Mouse (Mus musculus): ENCODE results near the gene Nup107.

DNA sequence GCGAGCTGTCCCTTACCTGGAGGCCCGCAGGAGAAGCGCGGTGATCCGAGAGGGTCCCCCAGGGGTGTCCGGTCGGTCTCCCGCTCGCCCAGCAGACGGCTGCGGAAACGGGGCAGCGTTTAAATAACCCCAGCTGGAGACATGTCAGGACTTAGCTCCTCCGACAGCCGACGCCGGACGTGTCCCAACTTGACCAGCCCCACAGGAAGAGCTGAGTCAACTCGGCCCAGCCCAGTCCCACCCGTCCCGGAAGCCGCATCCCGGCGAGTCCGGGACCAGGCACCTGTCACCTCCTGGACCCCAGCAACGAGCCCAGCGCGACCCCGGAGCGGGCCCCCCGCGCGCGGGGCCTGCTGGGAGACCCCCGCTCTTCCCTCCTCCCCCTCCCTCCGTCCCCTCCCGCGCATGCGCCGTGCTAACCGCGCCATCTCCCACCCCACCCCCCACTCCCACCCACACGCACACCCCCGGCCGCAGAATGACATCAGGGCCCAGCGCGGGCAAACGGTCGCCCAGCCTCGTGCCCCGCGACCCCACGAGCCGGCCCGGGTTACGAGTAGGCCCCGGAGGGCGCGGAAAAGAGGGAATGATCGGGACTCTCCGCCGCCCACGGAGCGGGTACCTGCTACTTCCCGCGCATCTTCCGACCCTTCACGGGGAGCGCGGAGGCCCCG is 82.4 kb downstream of the Nup107 start:
- no peak for TF ChIP-seq CTCF (IDR thresholded peaks at IDR 0.05; ENCODE audit: borderline replicate concordance, insufficient read depth, low read depth, low read length)
- 0 out of 2 replicates have a peak, but pooled peaks have one; percentile 22 for TF ChIP-seq POLR2A (IDR thresholded peaks at IDR 0.05; ENCODE audit: borderline replicate concordance, insufficient read depth, low read length)

All from cerebellum, adult 2 months (tissue).